Mouse (Mus musculus) heart, postnatal 0 days (tissue): ENCODE data around the gene Nrros.

Experiments
- CTCF ChIP-seq: IDR thresholded peaks from 2 replicates; pipeline ENCODE4 v1.5.1; 2016; ENCODE audit warnings: antibody characterized with exemption, control low read depth, low read depth
- EP300 ChIP-seq: IDR thresholded peaks from 2 replicates; pipeline ENCODE4 v1.6.1; 2016; ENCODE audit warnings: antibody characterized with exemption, low read depth

- 0 out of 2 replicates have a peak, but pooled peaks have one; percentile 3 for TF ChIP-seq CTCF
- no peak for TF ChIP-seq EP300
These were observed 17.7 kb downstream of the Nrros start for GRCm38 (mm10) chr16:32147589-32148207.
